Mouse (Mus musculus) fibroblast of lung, adult 2 months (primary cell): Measurements from ENCODE around the gene Padi2.

Experiments used
- DNase-seq: peaks from one replicate; pipeline ENCODE4 v3.0.0-alpha.2; 2011; ENCODE audit warnings: low read depth

Padi2 gene

DNA sequence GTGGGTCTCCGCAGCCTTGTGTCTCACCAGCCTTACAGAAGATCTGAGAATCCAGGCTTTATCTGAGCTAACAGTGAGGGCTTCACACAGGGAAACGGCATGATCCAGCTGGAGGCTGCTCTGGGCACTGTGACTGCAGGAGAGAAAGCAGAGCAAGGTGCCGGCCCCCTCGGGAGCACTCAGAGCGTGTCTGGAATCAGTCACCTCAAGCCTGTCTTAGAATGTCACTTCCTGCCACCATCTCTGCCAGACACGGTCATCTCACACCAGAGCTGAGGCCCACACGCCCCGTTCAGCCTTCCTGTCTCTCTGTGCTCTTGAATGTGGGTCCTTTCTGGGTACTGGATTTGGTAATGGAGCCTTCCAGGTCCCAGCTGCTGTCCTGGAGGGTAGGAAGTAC is 19.5 kb downstream of the Padi2 start:
- DNase-seq = no peak

- DNase-seq = no peak
These were observed 22.2 kb downstream of the Padi2 start for GRCm38 (mm10) chr4:140928349-140928748.

DNA sequence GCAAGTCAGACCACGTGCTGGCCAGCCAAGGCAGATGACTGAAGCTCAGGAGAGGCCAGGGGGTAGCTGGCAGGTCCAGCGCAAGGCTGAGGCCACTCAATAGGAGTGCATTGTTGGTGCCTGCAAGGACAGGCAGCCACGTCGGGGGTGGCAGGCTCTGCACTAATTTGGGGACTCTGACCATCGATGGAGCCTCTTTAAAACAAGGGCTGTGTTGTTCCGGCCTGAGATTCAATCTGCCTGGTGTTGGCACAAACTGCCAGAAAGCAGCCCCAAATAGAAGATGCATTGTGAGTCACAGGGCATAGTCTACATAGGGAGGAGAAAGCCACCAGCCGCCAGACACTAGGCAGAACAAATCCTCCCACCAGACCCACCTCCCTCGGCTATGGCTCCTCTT is 23.6 kb downstream of the Padi2 start:
- peak; percentile 45 for DNase-seq

DNA sequence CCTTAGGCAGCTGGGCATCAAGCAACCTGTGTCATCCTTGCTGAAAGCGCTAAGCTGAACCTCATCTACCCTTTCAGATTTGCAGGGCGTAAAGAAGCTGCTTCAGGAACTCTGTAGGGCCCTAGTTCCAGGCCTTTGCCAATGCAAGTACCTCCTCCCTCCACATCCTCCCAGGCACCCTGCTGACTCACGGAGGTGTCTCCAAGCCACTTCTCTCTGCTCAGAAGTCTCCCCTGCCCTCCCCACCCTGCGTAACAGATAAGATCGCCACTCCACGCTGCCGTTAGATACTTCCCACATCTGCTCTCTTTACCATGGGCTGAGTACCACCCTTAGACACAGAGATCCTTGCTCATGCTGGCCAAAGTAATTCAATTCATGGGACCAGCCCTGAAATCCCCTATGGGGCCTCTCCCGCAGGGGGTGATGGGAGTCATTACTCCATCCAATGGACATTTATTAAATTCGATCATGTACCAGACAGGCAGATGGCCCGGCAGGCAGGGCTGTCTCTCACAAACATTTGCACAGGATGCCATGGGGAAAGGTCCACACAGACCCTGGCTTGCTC is 24.8 kb downstream of the Padi2 start:
- no peak for DNase-seq

DNA sequence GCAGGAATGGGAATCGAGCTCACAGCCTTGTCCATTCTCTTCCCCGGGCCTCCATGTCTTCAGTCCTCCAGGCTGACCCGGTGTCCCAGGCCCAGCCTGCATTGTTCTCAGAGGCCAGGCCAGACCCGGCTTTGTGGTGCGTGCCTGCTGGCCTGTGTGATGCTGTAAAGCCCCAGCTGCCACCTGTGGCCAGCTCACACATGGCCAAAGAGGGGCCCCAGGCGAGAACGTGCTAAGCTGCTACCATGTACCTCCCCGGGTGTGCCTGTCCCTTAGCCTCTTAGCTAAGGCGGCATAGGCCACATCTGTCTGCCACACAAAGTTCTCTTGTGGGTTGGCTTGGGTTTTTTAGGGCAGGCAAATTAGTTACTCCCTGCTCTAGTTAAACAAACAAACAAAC is 29.5 kb downstream of the Padi2 start:
- no peak for DNase-seq

GRCm38 (mm10) chr4:140944356-140944755 is 38.2 kb downstream of the Padi2 start:
- DNase-seq = no peak

DNA sequence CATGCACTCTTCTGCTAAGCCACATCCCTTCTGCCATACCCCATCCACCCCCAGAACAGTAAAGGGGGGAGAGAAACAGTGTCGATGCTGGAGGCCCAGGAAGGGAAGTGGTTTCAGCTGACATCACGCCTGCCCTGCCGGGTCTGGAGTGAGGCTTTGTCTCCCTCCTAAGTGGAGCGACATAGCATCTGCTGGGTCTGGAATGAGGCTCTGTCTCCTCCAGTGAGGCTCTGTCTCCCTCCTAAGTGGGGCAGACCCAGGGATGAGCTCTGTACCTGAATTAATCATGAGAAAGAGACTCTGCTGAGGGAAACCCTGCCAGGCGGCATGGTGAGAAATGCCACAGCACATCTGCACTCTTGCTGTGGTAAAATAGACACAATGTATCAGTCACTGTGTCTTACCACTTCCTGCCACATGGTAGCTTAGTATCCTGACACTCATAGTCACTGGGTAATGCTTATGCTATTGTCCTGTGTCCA is 38.9 kb downstream of the Padi2 start:
- DNase-seq = no peak

- no peak for DNase-seq
These were observed 39.4 kb downstream of the Padi2 start for GRCm38 (mm10) chr4:140945571-140945970.

- no peak for DNase-seq
These were observed 39.9 kb downstream of the Padi2 start for GRCm38 (mm10) chr4:140946048-140946447.

GRCm38 (mm10) chr4:140946580-140947205 is 40.5 kb downstream of the Padi2 start:
- no peak for DNase-seq

DNA sequence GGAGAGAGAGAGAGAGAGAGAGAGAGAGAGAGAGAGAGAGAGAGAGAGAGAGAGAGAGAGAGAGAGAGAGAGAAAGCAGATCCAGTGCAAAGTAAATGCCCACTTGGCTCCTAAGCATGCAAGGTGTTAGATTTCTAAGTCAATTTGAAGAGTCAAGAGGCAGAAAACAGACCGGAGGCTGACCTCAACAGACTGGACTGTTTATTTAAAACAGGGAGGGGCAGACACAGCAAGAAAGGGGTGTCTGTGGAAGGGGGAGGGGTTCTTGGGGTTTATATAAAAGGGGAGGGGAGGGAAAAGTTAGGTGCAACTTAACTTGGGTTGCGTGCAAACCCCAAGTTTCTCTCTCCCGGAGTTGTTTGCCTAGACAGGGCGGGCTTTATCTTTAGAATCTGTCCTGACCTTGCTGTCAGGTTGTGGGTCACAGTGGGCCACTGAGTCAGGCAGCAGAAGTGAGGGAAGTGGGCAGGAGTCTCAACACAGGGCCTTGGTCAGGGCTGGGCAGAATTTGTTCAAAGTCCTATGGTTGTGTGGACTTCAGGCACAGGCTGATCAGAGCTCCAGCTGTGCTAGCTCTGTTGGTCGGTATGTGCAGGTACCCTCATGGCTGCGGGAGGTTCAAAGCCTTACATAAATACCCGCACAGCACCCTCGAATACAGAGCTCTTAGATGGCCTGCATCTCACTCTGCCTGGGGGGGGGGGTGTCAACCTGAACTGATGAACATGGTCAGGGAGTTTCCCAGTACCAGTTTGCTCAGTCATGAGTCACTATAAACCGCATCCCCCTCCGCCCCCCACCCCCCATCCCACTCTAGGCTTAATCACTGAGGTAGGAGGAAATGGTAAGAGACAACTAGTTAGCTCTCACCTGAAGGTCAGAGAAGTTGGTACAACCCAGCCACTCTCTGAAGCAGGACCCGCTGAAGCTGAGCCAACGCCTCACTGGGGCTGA is 41.6 kb downstream of the Padi2 start:
- no peak for DNase-seq

DNA sequence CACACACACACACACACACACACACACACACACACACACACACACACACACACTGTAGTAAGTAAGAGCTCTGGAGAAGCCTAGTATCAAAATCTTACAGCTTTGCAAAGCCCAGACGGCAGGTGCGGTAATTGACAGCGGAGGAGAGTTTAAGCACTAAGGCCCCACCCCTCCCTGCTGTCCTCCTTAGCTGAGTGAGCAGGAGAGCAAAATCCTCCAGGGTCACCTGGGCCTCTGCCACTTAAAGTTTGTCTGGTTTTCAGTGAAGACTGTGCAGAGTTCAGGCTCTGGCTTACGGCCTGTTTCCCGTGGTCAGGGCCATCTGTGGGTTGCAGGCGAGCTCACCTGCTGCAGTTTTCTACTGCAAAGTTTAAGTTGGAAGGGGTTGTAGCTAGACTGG is 42.3 kb downstream of the Padi2 start:
- DNase-seq = no peak

DNA sequence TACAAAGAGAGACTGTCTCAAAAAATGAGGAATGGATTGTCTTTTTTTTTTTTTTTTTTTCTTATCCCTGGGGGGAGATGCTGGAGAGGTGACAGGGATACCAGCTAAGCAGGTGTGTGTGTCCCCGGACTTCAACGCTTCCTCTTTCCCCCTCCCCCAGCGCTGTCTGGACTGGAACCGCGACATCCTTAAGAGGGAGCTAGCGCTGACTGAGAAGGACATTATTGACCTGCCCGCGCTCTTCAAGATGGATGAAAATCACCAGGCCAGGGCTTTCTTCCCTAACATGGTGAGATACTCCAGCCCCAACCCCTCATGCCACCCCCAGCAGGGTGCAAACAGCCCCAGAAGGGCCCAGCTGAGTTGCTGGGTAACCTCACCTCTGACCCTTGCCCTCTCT is 42.9 kb downstream of the Padi2 start:
- DNase-seq = no peak

GRCm38 (mm10) chr4:140949616-140950015 is 43.5 kb downstream of the Padi2 start:
- no peak for DNase-seq

DNA sequence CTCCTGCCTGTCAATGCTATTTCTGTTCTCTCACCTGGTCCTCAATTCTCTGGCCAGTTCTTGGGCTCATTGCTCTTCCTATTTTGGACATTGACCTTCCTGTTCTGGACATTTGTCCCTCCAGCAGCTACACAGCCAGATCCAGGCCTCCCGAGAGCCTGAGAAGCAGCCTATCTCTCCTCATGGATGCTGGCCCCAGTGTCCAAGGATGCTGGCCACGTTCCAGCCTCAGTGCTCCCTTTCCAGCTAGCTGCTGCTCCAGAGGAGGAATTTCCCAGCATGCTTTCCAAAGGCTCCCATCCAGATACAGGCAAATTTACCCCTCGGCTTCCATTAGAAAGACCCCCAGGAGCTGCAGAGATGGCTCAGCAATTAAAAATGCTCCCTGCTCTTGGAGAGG is 44.4 kb downstream of the Padi2 start:
- DNase-seq = no peak

- no peak for DNase-seq
These were observed 45.9 kb downstream of the Padi2 start for GRCm38 (mm10) chr4:140951861-140952641.

DNA sequence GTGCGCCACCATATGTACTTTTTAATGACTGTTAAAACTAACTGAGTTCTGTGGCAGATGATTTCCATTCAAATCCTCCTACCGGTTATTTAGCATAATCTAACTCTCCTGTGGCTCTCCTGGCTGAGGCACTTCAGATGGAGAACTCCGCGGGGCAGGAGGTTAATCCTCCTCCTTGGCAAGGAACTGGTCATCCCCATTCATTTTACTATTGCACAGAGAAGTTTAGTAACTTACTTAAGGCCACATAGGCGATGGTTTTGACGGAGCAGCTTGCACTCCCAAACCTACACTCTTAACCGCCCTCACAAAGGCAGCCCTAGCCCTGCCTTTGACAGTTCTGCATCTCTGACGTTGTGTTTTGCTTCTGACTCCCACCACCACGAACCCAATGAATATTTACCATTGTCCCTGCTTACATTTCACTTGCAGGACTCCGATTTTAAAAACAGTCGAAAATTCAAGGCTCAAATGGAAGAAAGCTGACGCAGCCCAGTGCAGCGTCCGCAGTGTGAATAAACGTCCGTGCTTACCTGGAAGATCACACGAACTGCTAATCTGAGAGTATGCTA is 51.1 kb downstream of the Padi2 start:
- DNase-seq = no peak

DNA sequence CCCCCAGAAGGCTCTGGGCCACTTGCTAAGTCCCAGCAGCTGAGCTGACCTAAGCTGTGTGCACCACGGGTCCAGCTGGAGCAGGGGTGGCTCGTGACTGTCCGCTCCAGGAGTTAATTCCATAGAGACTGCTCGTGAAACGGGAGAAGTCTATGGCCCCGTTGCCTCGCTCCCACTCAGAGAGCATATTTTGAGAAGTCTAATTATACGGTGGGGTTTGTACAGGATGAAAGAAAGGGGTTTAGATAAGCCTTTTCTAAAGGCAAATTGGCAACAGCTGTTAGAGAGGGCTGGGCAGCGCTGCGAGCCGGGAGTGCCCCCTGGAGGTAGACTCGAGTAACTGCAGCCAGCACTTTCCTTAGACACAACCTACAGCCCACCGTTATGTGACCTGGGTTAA is 51.6 kb downstream of the Padi2 start:
- DNase-seq = peak; percentile 40

DNA sequence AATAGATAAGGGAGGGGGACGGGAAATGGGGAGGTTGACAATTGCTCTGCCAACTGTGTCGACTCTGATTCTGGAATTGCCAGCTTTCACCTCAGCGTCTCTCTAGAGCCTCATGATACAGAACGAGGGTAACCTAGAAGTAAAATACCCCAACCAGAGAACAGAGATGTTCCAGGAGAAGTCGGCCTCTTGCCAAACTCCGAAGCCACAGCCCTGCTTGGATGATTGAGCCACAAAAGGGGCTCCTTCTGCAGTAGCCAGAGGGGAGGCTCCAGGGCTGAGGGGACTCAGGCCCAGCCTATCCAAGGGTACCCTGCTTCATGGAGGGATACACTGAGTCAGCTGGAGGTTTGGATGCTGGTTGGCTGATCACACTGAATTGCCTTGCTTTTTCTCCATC is 52.2 kb downstream of the Padi2 start:
- no peak for DNase-seq

DNA sequence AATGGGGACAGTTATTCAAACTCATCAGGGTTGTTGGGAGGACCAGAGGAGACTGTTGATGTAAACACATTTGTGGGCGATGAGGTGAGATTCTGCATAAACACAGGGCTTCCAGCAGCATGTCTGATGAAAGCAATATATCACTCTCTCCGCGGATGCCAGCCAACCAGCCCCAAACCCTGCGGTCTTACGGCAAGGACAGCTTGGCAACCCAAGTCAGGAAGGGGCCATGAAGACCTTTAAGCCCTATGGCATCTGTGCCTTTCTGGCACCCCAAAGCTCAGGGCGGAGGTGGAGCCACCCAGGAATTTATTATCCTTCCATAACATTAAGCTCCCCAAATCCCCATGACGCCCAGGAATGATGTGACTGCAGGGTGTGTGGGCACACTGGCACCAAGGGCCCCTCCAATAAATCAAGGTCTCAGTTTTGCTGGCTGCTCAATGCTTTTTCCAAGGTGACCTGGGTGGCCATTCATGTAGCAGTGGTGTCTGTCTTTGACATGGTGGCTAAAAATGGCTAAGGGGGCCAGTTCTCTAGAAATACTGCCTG is 53.1 kb downstream of the Padi2 start:
- no peak for DNase-seq

DNA sequence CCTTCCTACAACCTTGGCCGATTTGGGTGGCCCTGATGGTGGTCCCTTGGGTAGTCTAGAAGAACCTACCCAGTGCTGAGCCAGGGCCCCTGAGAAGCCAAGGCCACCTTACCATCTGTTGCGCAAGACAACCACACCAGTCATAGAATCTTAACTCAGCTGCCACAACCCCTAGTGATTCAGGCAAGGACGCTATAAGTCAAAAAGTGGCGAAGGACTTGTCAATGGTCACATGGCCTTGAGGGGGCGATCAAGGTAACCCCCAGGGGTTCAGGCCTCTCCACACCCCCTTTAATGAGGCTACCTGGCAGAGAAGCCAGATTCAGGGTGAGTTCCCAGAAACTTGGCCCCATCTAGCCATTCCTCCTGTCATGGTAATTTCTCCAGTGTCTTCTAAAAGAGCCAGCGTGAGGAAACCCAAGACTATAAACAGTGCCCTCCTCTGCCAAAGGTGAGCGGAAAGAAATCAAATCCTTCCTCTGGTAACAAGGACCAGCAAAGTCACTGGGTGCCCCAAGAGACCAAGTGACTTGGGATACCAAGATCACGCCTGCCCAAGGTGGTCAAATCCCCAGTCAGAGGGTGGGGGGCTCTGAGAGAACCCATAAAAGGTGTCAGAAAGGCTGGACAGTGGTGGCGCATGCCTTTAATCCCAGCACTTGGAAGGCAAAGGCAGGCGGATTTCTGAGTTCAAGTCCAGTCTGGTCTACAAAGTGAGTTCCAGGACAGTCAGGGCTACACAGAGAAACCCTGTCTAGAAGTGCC is 53.8 kb downstream of the Padi2 start:
- no peak for DNase-seq
